Mouse (Mus musculus) testis, adult 2 months (tissue): ENCODE data around the gene A730009L09Rik.

Source experiments
- CTCF ChIP-seq: fragments of 200-500 bp; IDR thresholded peaks from 2 replicates; pipeline ENCODE4 v1.5.1; 2012; ENCODE audit warnings: low read depth, mild to moderate bottlenecking, inconsistent platforms, low read length, moderate library complexity; ENCODE audit not compliant: control insufficient read depth, insufficient read depth, insufficient replicate concordance
- POLR2A ChIP-seq: fragments of 200-500 bp; IDR thresholded peaks from 2 replicates; pipeline ENCODE4 v1.6.1; 2012; ENCODE audit warnings: low read depth, mild to moderate bottlenecking, inconsistent platforms, low read length, moderate library complexity; ENCODE audit not compliant: control insufficient read depth

- TF ChIP-seq CTCF, result no peak
- TF ChIP-seq POLR2A, result no peak
Measured at GRCm38 (mm10) chr16:84495438-84495837, 19.5 kb upstream of the A730009L09Rik start.
